Mouse (Mus musculus): ENCODE measurements around the gene Gzmm.
"Not testable (repeated sequence)": the region's sequence is repeated elsewhere in the genome, so short reads cannot be mapped to it uniquely, and the experiment has no call there.

Gene Gzmm

DNA sequence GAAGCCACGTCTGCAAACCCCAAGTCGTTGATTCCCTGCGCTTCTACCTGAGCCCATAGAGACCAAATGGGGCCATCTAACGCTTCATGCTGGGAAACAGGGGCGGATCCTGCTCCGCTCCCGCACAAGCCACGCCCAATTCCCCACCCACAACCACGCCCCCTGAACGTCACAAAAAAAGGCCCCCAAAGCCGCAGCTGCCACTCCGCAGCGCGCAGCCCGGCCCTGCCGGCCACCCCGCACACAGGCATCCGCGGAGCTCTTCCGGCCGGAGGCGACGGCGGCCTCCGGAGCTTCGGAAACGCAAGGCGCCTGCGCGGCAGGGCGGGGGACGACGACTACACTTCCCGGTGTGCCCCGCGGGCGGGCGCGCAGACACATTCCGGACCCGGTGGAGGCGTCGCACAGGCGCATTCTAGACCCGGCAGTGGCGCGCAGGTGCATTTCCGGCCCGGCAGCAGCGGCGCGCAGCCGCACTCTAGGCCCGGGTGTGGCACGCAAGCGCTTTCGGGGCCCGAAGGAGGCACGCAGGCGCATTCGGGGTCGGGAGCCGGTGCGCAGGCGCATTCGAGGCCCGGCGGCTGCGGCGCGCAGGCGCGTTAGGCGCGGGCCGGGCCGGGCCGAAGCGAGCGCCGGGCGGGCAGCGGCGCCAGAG lies 7.1 kb upstream of the Gzmm start, which contains the start of gene Cdc34:
Cdc34 (plus strand) TSS at position 605 of the 655 bp plus-strand sequence.
- peak; percentile 99 for DNase-seq

DNA sequence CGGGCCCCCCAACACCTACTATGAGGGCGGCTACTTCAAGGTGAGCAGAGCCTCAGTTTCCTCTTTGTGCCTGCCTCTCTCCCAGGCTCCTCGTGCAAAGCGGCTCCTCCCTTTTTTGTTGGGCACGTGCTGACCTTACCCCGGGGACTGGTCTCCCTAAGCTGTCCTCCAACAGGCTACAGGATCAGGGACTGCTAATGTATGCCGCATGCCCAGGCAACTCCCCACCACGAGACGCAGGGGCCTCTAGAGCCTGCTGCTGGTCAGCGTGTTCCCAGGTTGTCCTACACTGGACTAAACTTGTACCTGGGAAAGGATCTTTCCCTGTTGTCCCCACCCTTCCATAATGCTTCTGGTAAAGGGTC lies 6.3 kb upstream of the Gzmm start:
- peak in 1 of 2 experiments; percentile 25 for DNase-seq

DNA sequence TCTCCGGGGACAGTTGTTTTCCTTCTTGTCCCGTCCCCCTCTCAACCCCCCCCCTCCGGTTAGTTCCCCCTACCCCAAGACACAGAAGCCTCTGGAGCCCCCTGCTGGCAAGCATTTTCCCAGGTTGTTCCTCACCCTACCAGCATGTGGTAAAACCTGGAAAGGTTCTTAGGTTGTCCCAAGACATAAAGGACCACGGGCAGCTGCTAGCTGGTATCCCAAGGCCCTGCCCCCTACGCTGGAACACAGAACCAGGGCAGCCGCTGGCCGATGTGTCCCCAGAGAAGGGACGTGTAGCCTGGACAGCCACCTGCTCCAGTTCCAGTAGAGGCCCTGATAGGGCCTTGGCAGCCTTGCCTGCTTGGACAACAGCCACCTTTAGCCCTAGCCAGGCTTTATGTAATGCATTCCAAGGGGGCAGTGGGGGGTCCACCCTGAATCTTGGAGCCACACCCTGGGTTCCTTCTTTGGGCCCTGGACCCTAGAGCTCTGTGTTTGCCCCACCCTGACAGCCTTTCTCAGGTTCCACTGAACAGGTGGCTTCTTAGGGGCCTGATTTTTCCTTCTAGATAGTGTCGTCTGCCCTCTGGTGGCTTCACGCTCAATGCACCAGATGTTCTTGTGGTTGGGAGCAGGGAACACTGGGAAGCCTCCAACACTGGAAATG lies 5.8 kb upstream of the Gzmm start:
- peak; percentile 41 to 50 for DNase-seq

DNA sequence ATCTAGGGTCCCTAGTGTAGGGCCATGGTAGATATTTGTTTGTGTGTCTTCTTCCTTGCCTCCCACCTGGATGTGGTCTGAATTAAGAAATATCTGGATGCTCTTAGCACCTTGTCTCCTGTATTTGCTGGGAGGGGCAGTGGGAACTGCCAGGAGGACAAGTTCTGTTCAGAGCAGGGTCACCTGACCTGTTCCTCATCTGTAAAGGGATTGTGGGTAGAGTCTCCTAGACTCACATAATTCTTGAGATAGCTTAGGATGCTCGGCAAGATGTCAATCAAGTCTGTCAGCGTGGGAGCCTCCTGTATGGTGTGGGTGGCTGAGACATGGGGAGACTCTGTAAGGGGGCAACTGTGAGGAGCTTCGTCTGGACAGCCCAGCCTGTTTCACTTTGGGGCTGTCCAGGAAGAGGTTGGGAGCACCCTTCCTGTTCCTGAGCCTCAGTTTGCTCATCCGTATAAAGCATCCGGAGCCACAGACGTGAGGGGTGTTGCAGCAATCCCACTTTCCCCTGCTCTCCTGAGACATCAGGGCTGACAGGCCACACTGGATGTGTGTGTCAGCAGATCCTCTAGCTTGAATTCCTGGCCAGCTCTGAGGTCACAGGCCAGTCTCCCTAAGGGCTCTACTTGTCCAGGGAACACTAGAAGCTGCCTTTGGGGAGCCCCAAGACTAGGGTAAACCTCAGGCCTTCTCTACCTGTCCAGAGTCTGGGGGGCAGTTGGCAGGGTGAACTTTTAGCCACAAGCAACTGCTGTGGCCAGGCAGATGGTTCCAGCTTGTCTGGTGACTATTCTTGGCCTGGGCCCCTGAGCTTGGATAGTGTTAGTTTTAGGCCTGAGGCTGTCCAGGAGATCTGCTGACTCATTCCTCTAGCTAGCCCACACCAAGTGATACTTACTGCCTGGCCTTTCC lies 4.8 kb upstream of the Gzmm start:
- no peak for DNase-seq

DNA sequence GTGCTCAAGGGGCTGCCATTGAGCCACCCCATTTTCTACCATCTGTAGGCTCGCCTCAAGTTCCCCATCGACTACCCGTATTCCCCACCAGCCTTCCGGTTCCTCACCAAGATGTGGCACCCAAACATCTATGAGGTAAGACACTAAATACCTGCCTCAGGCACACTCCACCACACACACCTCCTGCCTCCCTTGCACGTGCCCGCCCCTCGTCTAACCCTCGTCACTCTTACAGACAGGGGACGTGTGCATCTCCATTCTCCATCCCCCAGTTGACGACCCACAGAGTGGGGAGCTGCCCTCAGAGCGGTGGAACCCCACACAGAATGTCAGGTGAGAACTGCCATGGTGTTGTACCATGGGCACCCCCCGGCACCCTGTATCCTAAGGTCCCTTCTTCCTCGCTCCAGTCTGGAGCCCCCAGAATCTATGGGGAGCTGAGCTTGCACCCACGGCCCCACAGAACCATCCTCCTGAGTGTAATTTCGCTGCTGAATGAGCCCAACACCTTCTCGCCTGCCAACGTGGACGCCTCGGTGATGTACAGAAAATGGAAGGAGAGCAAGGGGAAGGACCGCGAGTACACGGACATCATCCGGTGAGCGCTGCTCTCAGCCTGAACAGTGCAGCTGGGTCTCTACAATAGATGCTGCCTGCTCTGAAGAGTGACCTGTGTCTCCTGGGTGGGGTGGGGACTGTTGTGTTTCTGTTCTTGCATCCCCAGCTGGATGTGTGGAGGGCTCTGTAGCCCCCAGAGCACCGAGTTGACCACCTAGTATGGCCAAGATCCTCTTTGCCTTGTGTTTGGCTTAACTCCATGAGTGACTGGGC lies 3.8 kb upstream of the Gzmm start:
- DNase-seq: no peak

DNA sequence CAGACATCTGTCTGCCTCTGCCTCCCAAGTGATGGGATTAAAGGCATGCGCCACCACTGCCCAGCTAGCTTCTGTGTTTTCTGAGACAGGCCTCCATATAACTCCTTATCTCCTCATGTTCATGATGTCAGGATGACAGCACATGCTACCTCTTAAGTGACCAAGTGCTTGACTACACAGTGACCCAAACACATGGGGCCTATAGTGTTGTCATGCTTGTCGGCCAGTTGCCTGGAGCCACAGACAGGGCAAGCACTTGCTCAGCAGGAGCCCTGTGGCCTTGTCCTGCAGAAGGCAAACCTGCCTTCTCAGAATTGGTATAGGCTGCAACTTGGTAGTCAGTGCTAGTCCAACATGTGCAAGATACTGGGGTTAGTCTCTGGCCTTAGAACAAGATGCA lies 2.6 kb upstream of the Gzmm start:
- DNase-seq: no peak

DNA sequence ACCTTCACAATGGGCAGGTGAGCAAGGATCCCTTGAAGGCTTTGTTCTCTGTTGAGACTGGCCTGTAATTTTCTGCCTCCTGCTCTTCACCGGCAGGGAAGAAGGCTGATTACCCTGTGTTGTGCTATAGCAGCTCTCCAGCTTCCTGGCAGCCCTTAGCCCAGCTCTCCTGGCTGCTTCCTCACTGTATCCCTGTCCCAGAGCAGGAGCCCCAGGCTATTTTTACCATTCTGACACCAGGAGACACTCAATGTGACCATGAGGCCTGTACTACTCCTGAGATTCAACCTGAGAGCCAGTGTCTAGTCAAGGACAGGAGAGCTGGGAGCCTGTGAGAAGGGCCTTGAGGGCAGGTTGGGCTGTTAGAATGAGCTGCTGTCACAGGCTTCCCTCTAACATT lies 2.1 kb upstream of the Gzmm start:
- DNase-seq: no peak

DNA sequence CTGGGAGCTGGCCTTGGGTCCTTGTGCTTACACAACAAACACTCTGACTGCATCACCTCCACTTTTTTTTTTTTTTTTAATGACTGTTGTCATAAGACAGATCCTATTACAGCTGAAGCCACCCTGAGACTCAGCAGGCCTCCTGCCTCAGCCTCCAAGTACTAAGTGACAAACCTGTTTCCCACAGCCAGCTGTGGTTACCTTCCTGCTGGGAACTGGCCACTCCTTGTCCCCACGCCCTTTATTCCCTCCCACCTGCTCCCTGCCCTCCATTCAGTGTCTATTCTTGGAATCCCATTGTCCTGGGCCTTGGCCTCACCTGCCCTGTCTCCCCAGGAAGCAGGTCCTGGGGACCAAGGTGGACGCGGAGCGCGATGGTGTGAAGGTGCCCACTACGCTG lies 1.3 kb upstream of the Gzmm start:
- no peak for DNase-seq

DNA sequence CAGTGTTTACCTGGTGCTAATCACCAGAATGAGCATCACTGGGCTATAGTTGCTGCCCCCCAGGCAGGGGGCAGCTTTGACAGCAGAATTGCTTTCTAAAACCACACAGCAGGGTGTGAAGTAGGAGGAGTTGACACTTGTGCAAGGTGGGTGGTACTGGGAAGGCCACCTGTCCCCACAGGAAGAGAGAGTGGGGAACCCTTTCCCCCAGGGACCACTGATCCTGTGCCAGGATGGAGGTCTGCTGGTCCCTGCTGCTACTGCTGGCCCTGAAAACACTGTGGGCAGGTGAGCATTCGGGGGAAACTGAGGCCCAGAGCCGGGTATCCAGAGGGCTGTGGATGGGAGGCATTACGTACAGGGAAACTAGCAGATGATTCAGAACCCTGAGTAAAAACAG lies 358 bp downstream of the Gzmm start:
- DNase-seq: no peak

DNA sequence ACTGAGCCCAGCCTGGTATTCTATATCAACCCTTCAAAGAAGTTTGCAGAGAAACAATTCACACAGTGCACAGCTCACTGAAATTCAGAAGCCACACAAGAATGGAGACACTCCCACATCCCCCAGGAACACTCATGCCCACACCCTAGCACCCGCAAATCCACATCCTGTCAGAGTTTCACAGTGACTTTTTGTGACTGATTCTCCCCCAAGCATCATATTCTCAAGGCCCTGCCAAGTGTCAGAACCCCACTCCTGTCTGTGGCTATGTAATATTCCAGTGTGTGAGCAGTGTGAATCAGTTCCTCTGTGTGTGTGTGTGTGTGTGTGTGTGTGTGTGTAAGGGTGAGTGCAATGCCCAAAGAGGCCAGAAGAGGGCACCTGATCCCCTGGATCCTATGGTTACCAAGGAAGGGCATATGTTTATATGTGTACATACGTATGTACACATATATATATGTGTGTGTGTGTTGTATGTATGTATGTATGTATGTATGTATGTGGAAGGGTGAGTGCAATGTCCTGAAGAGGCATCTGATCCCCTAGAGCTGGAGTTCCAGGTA lies 3.2 kb downstream of the Gzmm start:
- no peak for DNase-seq

DNA sequence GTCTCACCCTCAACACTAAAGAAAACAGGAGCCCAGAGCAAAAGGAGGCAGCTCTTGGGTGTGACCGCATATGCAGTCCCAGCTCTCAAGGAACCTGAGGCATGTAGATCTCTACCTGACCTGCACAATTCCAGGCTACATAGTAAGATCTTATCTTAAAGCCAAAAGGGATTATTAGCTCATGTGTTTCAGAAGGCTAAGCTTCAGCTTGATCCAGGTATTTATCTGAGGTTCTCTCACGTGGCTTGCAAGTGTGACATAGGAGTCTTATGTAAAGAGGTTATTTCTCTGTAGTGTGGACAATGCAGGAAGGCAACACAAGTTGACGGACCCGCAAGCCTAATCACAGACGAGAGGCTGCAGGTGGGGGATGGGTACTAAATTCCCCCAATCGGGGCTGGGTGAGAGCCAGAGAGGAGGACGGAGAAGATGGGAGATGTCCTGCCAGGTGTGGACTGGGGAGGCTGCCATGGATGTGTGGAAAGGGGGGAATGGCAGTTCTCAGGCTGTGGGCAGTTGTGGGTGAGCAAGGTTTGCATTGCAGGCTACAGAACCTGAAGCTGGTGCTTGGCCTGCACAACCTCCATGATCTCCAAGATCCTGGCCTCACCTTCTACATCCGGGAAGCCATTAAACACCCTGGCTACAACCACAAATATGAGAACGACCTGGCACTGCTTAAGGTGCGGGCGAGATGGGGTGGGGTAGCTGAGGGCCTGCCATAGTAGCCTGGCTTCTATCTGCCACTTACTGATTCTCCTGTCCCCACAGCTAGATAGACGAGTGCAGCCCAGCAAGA lies 5.0 kb downstream of the Gzmm start:
- no peak for DNase-seq

DNA sequence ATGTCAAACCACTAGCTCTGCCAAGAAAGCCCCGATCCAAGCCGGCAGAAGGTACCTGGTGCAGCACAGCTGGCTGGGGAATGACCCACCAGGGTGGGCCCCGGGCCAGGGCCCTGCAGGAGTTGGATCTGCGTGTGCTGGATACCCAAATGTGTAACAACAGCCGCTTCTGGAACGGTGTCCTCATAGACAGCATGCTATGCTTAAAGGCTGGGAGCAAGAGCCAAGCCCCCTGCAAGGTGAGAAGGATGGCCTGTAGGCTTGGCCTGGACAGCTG lies 5.5 kb downstream of the Gzmm start:
- DNase-seq: no peak

DNA sequence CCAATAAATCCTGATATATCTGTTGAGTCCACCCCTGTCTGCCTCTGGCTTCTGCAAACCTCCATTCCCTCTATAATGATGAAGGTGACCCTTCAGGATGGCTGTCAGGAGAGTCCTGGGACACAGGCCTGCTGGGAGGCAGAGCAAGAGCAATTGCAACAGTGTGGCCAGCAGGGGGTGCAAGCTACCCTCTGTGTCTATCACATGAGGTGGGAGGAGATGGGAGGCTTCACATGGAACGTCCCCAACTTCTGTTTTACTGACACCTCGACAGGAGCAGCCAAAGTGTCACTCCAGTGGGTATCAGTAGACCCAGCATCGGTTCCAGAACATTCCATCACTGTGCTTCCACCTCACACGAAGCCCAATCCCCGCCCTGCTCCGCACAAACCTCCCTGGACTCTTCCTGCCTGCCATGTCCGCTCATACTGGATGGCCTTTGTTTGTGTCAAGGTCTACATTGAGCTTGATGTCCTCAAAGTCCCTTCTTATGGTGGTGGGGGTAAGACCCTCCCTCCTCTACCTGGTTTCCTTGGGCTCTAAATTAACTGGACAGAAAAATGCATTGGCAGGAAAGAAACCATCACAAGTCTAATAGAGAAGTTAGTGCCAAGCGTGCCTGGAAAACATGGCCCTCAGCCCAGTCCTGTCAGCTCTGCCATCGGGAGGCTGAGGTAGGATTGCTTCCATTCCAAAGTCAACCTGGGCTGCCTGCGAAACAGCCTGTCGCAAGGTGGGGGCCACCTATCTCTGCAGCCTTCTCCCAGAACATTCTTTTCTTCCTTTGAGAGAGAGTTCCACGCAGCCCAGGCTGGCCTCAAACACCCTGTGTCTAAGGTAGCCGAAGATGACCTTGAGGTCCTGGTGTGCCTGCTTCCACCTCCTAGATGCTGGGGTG lies 6.7 kb downstream of the Gzmm start:
- DNase-seq: peak; percentile 76 to 86

DNA sequence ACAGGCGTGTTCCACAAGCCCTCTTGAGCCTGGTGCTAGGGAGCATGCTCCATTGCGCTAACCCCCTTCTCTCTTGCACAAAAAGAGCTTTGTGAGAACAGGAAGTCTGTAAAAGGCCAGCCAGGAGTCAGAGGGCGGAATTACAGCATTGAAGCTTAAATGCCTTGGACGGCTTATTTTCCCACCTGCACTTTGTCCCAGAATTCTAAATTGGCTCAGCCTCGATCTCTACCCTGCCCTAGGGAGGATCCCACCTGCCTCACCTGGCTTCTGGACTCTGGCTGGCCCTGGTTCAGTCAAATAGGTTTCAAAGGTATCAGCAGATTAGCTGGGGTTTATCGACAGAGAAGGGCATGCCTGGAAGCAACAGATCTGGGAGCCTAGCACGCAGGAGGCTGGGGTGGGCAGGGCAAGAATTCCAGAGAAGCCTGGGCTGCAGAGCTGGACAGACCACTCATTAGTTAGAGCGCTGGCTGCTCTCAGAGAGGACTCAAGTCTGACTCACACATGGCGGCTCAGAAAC lies 7.4 kb downstream of the Gzmm start:
- no peak for DNase-seq

DNA sequence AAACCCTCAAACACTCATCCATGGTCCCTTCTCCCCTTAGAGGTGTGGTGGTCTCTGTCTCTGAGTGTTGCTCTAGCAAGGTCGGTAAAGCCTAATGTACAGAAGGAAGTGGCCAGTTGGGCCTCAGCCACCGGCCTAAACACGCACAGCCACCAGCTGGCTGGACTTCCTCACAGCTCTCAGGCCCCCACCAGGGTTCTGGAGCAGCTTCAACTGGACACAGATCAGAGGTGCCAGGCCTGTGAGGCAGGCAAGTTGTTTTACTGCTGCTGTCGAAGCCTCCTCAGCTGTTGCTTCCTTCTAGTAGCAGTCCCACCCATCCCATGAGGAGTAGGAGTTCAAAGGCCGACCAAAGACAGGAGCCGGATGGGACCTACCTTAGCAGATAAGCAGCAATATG lies 9.1 kb downstream of the Gzmm start:
- DNase-seq: peak; percentile 90 to 92

DNA sequence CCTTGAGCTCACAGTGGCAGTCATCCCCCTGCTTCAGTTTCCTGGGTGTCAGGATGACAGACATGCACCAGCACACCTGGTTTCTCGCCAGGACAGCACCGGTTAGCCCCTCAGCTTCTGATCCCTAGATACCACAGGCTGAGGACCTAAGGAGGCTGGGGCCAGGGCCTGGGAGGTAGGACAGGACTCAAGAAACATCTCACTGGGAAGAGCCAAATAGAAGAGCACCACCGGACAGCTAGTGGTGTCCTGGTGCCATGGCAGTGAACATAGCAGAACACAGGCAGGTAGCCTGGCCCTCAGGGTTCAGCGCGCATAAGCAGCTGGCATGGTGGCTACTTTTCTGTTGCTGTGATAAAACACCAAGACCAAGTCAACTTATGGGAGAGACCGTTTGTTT lies 9.6 kb downstream of the Gzmm start:
- DNase-seq: no peak

DNA sequence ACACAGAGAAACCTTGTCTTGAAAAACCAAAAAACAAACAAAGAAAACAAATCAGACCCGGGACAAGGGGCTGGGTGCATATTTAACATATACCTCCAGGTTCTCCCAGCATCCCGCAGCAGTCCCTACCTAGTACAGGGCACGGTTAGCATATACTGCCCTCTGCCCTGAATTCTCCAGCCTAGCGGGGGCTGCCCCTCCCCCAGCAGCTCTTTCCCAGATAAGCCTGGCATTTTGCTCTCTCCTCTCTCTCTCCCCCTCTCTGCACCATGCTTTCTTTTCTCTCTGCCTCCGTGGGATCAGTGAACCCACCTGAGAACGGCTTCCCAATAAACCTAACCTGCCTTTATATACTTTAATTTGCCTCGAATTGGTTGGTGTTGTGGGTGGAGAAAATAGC lies 11.9 kb downstream of the Gzmm start:
- DNase-seq: no peak

DNA sequence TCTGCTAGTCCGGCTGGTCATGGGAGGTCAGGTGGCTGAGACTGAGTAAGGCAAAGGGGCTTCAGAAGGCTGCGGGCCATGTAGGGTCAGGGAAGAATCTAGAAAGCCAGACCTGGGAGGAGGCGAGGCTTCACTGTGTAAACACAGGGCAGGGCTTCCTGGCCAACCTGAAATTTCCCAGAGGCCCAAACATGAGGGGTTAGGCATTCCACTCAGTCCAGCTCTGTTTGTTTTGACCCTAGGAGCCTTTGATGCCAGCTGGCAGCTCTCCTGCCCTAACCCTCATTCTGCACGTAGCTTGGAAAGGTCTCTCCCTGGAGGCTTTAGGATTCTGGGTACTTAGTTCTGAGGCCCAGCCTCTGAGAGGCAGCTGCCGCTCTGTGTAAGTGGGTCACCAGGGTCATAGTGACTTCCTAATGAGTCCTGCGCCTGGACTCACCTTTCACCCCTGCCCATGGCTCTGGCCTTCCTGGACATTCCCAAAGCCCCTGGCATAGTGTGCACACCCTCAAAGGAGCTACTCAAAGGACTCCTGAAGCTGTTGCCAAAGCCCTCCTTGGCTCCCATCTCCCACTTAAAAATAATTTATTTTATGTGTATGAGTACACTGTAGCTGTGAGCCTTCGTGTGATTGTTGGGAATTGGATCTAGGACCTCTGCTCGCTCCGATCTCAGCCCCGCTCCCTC lies 12.8 kb downstream of the Gzmm start:
- DNase-seq: no peak

DNA sequence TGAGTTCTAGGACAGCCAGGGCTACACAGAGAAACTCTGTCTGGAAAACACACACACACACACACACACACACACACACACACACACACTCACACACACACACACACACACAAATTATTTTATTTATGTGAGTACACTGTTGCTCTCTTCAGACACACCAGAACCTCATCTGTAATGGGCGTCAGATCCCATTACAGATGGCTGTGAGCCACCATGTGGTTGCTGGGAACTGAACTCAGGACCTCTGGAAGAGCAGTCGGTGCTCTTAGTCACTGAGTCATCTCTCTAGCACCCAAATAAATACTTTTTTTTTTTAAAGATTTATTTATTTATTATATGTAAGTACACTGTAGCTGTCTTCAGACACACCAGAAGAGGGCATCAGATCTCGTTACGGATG lies 14.2 kb downstream of the Gzmm start:
- not testable (repeated sequence) for DNase-seq

DNA sequence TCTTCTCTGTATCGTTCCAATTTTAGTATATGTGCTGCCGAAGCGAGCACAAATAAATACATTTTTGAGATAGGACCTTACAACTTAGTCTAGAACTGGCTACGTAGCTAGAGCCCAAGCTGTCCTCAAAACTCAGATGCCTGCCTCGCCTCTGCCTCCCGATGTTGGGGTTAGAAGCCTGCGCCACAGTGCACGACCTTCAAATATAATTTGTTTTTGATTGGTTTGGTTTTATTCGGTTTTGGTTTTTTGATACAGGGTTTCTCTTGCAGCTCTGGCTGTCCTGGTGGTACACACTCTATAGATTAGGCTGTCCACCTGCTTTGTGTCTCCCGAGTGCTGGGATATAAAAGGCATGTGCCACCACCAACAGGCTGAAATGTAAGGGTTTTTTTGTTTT lies 14.7 kb downstream of the Gzmm start:
- DNase-seq: no peak
